In genomic region chr2:142988691-142989090, GRCm38 (mm10) we compare ENCODE assay signal across 16 mouse cellular contexts.
DNase-seq lines count a peak whose midpoint lies in the region; ATAC-seq lines count a peak whose summit lies in the region.
"Had no signal": no experiment of that assay in that cellular context is flagged by ENCODE, and none has a peak within 500 bp of the region (broad histone marks: within the 10 kb centered on the region; RNA-seq: fewer than 3 reads in every experiment).

No protein-coding gene starts in this region.

- ATAC-seq in embryonic facial prominence, embryonic 14.5 days (ENCODE audit: low read depth) = 0 out of 2 replicates have a peak, but pooled peaks have one; percentile 37
- ATAC-seq in kidney, embryonic 16.5 days (ENCODE audit: low FRiP score, low TSS enrichment) = 0 out of 2 replicates have a peak, but pooled peaks have one; percentile 51
- no peak; the same call in 1 of the 2 replicates for ATAC-seq in midbrain, embryonic 12.5 days (ENCODE audit: low FRiP score, low read depth)

- H3K27ac ChIP-seq in embryonic facial prominence, embryonic 14.5 days (replicated peaks; ENCODE audit: low read depth, low read length) = no peak overlapping the region
- H3K27ac ChIP-seq in embryonic facial prominence, embryonic 10.5 days (replicated peaks) = no peak overlapping the region
- no peak overlapping the region for H3K27ac ChIP-seq in kidney, embryonic 16.5 days (ENCODE audit: low read length)
- H3K27ac ChIP-seq in midbrain, embryonic 12.5 days (replicated peaks) = no peak overlapping the region
- H3K27ac ChIP-seq: stomach, postnatal 0 days had no signal

- no peaks in the 10 kb centered on the region for H3K36me3 ChIP-seq in embryonic facial prominence, embryonic 14.5 days (ENCODE audit: control insufficient read depth, insufficient read depth, low read length)
- H3K36me3 ChIP-seq in embryonic facial prominence, embryonic 10.5 days (replicated peaks) = no peaks in the 10 kb centered on the region
- H3K36me3 ChIP-seq in kidney, embryonic 16.5 days (ENCODE audit: insufficient read depth, low read length) = no peaks in the 10 kb centered on the region
- H3K36me3 ChIP-seq in midbrain, embryonic 12.5 days = no peaks in the 10 kb centered on the region

- peak; percentile 43 for DNase-seq in embryonic facial prominence, embryonic 14.5 days (ENCODE audit: low spot score)
- no peak for DNase-seq in embryonic facial prominence, embryonic 10.5 days (ENCODE audit: low spot score)
- no peak for DNase-seq in kidney, postnatal 36 days
- peak; percentile 44 for DNase-seq in adipocyte (ENCODE audit: low spot score)
- DNase-seq in left cerebral cortex, adult 9 months (ENCODE audit: low spot score in 2 of 2) = no peak
- no peak for DNase-seq in layer of hippocampus, adult 9-10 months (ENCODE audit: low spot score)
- DNase-seq: adrenal gland, postnatal 14 days; gastrocnemius, postnatal 10 days; heart, postnatal 14 days; kidney, adult 11 months; layer of hippocampus, adult 9-11 months; lung, postnatal 14 days; thymus, postnatal 36 days had no signal

- no peaks in the 10 kb centered on the region for H3K4me1 ChIP-seq in embryonic facial prominence, embryonic 14.5 days (ENCODE audit: control insufficient read depth, insufficient read depth, low read length)
- H3K4me1 ChIP-seq in embryonic facial prominence, embryonic 10.5 days = 0 out of 2 replicates have a peak, but pooled peaks cover 2% of the 10 kb centered on the region
- H3K4me1 ChIP-seq in kidney, embryonic 16.5 days (ENCODE audit: insufficient read depth, low read length) = no peaks in the 10 kb centered on the region
- peaks cover 4% of the 10 kb centered on the region; the same call in 1 of the 2 replicates for H3K4me1 ChIP-seq in midbrain, embryonic 12.5 days

- no peaks in the 10 kb centered on the region for H3K9me3 ChIP-seq in embryonic facial prominence, embryonic 14.5 days (ENCODE audit: control insufficient read depth, low read length)
- no peaks in the 10 kb centered on the region for H3K9me3 ChIP-seq in embryonic facial prominence, embryonic 10.5 days
- no peaks in the 10 kb centered on the region for H3K9me3 ChIP-seq in kidney, embryonic 16.5 days (ENCODE audit: low read length)
- H3K9me3 ChIP-seq in midbrain, embryonic 12.5 days = no peaks in the 10 kb centered on the region

- H3K9ac ChIP-seq in embryonic facial prominence, embryonic 14.5 days (ENCODE audit: low read depth, low read length) = no peak overlapping the region
- no peak overlapping the region for H3K9ac ChIP-seq in kidney, embryonic 16.5 days (replicated peaks; ENCODE audit: low read length)
- H3K9ac ChIP-seq in midbrain, embryonic 12.5 days (replicated peaks) = 0 out of 2 replicates have a peak overlapping the region, but pooled peaks have one; percentile 6

- no peak overlapping the region for H3K4me3 ChIP-seq in embryonic facial prominence, embryonic 14.5 days (ENCODE audit: low read depth, low read length)
- no peak overlapping the region for H3K4me3 ChIP-seq in embryonic facial prominence, embryonic 10.5 days
- H3K4me3 ChIP-seq in kidney, embryonic 16.5 days (ENCODE audit: low read length) = no peak overlapping the region
- H3K4me3 ChIP-seq in midbrain, embryonic 12.5 days = no peak overlapping the region

- no peak overlapping the region for H3K4me2 ChIP-seq in embryonic facial prominence, embryonic 14.5 days (ENCODE audit: low read depth, low read length)
- no peak overlapping the region for H3K4me2 ChIP-seq in kidney, embryonic 16.5 days (replicated peaks; ENCODE audit: low read depth, low read length)
- H3K4me2 ChIP-seq in midbrain, embryonic 12.5 days (replicated peaks) = no peak overlapping the region

- WGBS in embryonic facial prominence, embryonic 14.5 days = 30% methylated on average over 3 of the region's 3 CpGs
- WGBS in embryonic facial prominence, embryonic 10.5 days = 53% methylated on average over 3 of the region's 3 CpGs
- 40% methylated on average over 3 of the region's 3 CpGs for WGBS in kidney, embryonic 16.5 days
- WGBS in midbrain, embryonic 12.5 days = 42% methylated on average over 3 of the region's 3 CpGs

- no peaks in the 10 kb centered on the region for H3K27me3 ChIP-seq in embryonic facial prominence, embryonic 14.5 days (replicated peaks; ENCODE audit: control insufficient read depth, insufficient read depth, low read length)
- no peaks in the 10 kb centered on the region for H3K27me3 ChIP-seq in embryonic facial prominence, embryonic 10.5 days (replicated peaks; ENCODE audit: low read depth, poor library complexity, severe bottlenecking)
- H3K27me3 ChIP-seq in kidney, embryonic 16.5 days (ENCODE audit: insufficient read depth, low read length) = no peaks in the 10 kb centered on the region
- H3K27me3 ChIP-seq in midbrain, embryonic 12.5 days = no peaks in the 10 kb centered on the region

Comparison
In these comparisons a context has a peak if more than half of its experiments do, and no peak if none do; other contexts are left out.
1. DNase-seq: peak in embryonic facial prominence, embryonic 14.5 days (single experiment) and adipocyte (single experiment); none in embryonic facial prominence, embryonic 10.5 days (single experiment), kidney, postnatal 36 days (0 of 2), left cerebral cortex, adult 9 months (0 of 2) and layer of hippocampus, adult 9-10 months (single experiment).